10 mouse cellular contexts compared by ENCODE assay signal in genomic region chr3:65533598-65533997, GRCm38 (mm10). TPM values are rescaled to one million over a fixed set of nuclear protein-coding genes. Genes with fewer than 3 reads are reported as not detected.
DNase-seq lines count a peak whose midpoint lies in the region; ATAC-seq lines count a peak whose summit lies in the region.
"Had no signal": no experiment of that assay in that cellular context is flagged by ENCODE, and none has a peak within 500 bp of the region (broad histone marks: within the 10 kb centered on the region; RNA-seq: fewer than 3 reads in every experiment).

No protein-coding gene starts in this region.

- 0 out of 2 replicates have a peak, but pooled peaks cover 3% of the 10 kb centered on the region for H3K36me3 ChIP-seq in heart, embryonic 11.5 days (ENCODE audit: control insufficient read depth, insufficient read depth, low read length)
- H3K36me3 ChIP-seq in neural tube, embryonic 13.5 days = peaks cover 10% of the 10 kb centered on the region; the same call in 1 of the 2 replicates
- H3K36me3 ChIP-seq: stomach, embryonic 15.5 days had no signal

- peaks cover 11% of the 10 kb centered on the region; the same call in 1 of the 2 replicates for H3K4me1 ChIP-seq in heart, embryonic 11.5 days (ENCODE audit: control insufficient read depth, insufficient read depth, low read length)
- H3K4me1 ChIP-seq in neural tube, embryonic 13.5 days (replicated peaks) = peaks cover 41% of the 10 kb centered on the region

- no peak overlapping the region for H3K4me2 ChIP-seq in heart, embryonic 11.5 days
- H3K4me2 ChIP-seq in neural tube, embryonic 13.5 days = peak overlapping the region; percentile 16; the same call in 1 of the 2 replicates
- H3K4me2 ChIP-seq: stomach, embryonic 15.5 days had no signal

- no peak overlapping the region for H3K9ac ChIP-seq in heart, embryonic 11.5 days (ENCODE audit: low read depth, low read length)
- no peak overlapping the region for H3K9ac ChIP-seq in neural tube, embryonic 13.5 days
- H3K9ac ChIP-seq: stomach, embryonic 15.5 days had no signal

- no peak overlapping the region for H3K27ac ChIP-seq in heart, embryonic 11.5 days (ENCODE audit: low read depth, low read length)
- H3K27ac ChIP-seq in neural tube, embryonic 13.5 days (replicated peaks) = no peak overlapping the region
- H3K27ac ChIP-seq: macrophage; stomach, embryonic 15.5 days had no signal

- no peak for ATAC-seq in heart, embryonic 11.5 days (replicated peaks; ENCODE audit: insufficient number of reproducible peaks, low FRiP score, low TSS enrichment)
- ATAC-seq in neural tube, embryonic 13.5 days (ENCODE audit: low read depth) = no peak

- WGBS in heart, embryonic 11.5 days (ENCODE audit: insufficient replicate concordance) = 38% methylated on average over 3 of the region's 3 CpGs
- WGBS in neural tube, embryonic 13.5 days = 22% methylated on average over 3 of the region's 3 CpGs

- DNase-seq in heart, adult 18-20 months = peak; percentile 29 to 36
- DNase-seq in neural tube, embryonic 10.5 days (ENCODE audit: extremely low spot score, low spot score) = no peak
- DNase-seq in gonadal fat pad, adult 2 months (ENCODE audit: low read depth) = peak; percentile 71
- peak; percentile 51 for DNase-seq in urinary bladder, postnatal 25 days (ENCODE audit: low spot score)
- no peak for DNase-seq in right cerebral cortex, postnatal 10 days (ENCODE audit: low spot score in 2 of 2)
- no peak for DNase-seq in kidney, adult 18-20 months

- H3K4me3 ChIP-seq in heart, embryonic 11.5 days (ENCODE audit: low read depth, low read length) = no peak overlapping the region
- no peak overlapping the region for H3K4me3 ChIP-seq in neural tube, embryonic 13.5 days
- H3K4me3 ChIP-seq: stomach, embryonic 15.5 days had no signal

- no peaks in the 10 kb centered on the region for H3K9me3 ChIP-seq in heart, embryonic 11.5 days (replicated peaks; ENCODE audit: control insufficient read depth, low read length)
- no peaks in the 10 kb centered on the region for H3K9me3 ChIP-seq in neural tube, embryonic 13.5 days
- H3K9me3 ChIP-seq: stomach, embryonic 15.5 days had no signal

- no peaks in the 10 kb centered on the region for H3K27me3 ChIP-seq in heart, embryonic 11.5 days (ENCODE audit: control insufficient read depth, insufficient read depth, low read length)
- no peaks in the 10 kb centered on the region for H3K27me3 ChIP-seq in neural tube, embryonic 13.5 days
- H3K27me3 ChIP-seq: stomach, embryonic 15.5 days had no signal

RNA-seq across cellular contexts. Expression of gene Tiparp, which starts 5.4 kb away (rescaled TPM):
- total RNA-seq in heart, adult 18-20 months (2021) = 10 to 100 TPM in 1 of 2 experiments, 1 to 10 TPM in 1; 8.8 to 13.0 TPM
- polyA plus RNA-seq in heart, embryonic 11.5 days (2014; fragmentation: Nextera tagmentation; extraction: Ambion mirVana) = 33.5 and 33.9 TPM in 2 replicates
- polyA plus RNA-seq in neural tube, embryonic 13.5 days (2015; fragmentation: Nextera tagmentation; extraction: Ambion mirVana) = 34.1 and 36.8 TPM in 2 replicates
- 12.3 and 15.8 TPM in 2 replicates for polyA plus RNA-seq in gonadal fat pad, adult 2 months (2012; rRNA removed)

Comparison
In these comparisons a context has a peak if more than half of its experiments do, and no peak if none do; other contexts are left out.
1. DNase-seq: peak in heart, adult 18-20 months (2 of 2), gonadal fat pad, adult 2 months (single experiment) and urinary bladder, postnatal 25 days (single experiment); none in neural tube, embryonic 10.5 days (single experiment), right cerebral cortex, postnatal 10 days (0 of 2) and kidney, adult 18-20 months (single experiment).